Mouse (Mus musculus) liver, adult 2 months (tissue): ENCODE measurements around the gene Wdhd1.

Source experiments
- CTCF ChIP-seq: fragments of 200-500 bp; IDR thresholded peaks from 2 replicates; pipeline ENCODE4 v1.5.1; 2011; ENCODE audit warnings: low read depth, low read length, control low read depth
- POLR2A ChIP-seq: fragments of 200-500 bp; IDR thresholded peaks from 2 replicates; pipeline ENCODE4 v1.6.1; 2011; ENCODE audit warnings: low read length, control low read depth; ENCODE audit not compliant: insufficient read depth; ENCODE audit errors: extremely low read depth

DNA sequence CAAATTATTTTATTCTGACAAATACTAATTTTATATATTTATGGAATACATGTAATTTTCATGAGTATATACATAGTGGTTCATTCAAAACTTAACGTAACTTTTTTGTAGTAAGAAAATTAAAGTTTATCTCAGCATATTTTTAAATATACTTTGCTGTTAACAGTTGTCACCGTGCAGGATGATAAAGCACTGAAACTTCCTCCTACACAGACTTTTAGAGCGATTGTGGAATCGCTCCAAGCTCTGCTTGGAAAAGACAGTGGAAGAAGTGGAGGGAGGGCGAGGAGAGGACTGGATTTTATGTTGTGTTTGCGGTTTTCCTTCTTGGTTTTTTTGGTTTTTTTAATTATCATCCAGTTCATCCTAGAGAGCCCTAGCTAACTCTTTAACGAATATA lies 6.9 kb upstream of the Wdhd1 start:
- TF ChIP-seq CTCF, result no peak
- TF ChIP-seq POLR2A, result no peak
